Mouse (Mus musculus): ENCODE results near the gene Mcu.

Gene Mcu

DNA sequence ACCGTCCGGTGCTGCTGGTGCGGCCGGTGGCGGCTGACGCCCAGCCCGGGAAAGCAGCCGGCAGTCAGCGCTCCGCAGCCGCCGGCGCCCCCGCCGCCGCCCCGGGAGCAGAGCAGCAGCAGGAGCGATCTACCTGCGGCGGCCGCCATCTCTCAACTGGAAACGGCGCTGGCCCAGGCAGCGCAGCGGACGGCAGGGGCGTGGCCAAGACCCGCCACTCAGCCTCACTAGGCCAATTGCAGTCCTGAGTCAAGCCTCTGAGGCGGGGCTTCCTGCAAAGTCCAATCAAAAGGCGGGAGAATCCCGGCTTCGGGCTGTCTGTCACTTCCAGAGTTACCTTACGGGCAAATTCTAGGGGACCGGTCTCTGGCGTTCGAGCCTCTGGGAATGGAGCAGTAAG, at the start of gene Mcu:
Gene Mcu, minus strand, starts transcription at position 171 of the 400 bp plus-strand sequence.
- peak; percentile 97 for DNase-seq (ENCODE audit: low spot score)

DNA sequence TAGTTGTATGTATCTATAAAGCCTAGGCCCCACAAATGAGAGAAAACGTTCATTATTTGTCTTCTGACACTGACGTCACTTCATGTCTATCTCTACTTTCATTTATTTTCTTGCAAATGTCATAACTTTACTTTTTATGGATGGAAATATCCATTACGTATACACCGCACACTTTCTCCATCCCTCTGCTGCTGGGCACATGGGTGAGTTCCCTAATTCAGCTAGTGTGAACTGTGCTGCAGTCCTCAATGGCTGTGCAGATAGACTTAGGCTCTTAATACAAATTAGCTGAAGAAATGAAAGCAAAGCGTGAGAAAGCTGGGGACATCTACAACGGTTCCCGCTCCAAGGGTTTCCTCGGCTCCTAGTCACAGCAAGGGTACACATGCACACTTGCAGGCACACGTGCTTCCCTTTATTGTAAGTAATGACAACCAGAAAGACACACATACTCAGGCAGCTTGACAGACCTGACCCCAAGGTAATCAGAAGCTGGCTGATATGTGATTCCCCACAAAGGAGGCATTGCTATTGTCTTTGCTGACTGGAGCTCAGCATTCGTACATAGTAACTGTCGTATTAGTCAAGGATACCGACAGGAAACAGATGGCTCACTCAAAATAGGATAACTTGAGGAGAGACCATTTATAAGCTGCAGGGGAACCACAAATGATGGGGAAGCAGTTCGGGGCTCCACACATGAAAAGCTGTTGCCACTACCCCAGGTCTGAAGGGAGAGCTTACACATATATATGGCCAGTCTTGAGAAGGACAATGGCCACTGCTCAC, 49.2 kb upstream of the Mcu start:
- peak; percentile 13 for DNase-seq (ENCODE audit: low spot score)

DNA sequence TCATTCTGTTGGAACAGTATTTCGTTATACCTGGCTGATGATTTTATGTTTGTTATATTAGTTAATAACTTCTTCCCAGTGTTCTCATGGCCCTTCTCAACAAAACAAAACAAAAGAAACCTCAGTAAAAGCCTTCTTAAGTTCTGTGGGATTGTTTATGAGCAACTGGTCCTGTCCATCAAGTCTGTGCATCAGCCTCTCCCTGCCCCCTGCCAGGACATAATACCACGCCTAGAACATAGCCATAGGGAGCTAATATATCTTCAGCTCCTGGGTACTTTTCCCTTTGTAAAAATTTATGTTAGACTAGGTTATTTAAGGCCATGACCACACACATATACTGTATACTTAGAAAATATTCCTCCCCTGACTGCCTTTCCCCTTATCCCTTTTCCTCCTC, 48.3 kb upstream of the Mcu start:
- DNase-seq (ENCODE audit: low spot score), result no peak

DNA sequence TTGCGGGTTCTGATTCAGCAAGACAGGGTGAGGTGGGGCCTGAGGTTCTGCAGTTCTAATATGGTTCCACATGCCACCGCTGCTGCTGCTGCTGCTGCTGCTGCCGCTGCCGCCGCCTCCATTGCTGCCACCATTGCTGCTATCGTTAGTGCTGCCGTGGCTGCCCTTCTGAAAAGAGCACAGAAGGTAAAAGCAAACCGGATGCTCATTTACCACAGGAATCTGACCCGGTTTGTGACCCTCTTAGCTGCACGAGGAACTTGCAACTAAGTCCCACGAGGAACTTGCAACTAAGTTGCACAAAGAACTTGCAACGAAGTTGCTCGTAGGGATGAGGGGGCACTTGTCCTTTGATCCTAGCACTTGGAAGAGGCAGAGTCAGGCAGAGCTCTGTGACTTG, 40.3 kb upstream of the Mcu start:
- no peak for DNase-seq (ENCODE audit: low spot score)

DNA sequence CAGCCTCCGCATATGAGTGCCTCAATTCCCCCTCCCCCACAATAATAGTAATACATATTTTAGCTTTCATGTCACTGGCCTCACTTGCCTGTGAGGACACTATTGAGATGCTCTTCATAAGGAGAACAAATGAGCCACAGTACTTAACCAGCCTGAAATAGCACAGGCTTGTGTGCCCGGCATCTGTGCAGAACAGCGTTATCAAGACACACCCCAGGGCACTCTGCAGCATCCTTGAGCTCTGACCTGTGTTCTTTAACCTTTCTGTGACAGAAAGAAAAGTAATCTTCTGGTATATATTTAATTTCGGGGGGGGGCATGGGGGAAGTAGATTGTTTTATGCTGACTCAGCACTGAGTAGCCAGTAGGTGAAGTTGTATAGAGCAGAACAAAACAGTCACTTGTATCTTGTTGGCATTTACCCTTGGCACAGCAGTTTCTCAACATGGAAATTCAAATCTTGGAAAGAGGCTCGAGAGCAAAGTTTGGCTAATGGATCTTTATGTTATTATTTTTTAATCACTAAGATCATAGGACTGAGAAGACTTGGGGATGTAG, 30.4 kb upstream of the Mcu start:
- DNase-seq (ENCODE audit: low spot score), result no peak

DNA sequence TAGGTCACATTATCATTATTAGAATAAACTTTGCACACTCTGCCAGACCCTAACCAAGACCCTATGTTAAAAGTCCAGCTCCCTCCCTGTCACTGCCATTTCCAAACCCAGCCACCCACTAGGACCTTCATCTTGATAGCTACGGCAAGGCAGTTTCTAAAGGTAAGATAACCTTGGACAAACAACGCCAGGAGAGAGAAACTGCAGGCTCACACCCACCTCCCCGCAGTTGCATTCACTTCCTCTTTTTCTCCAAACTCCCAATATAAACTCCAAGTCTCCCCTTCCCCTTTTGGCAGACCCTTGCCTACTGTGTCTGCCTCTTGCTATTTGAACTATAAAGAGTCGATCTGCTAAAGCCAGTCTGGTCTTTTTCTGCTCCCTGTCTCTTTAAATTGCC, 28.7 kb upstream of the Mcu start:
- DNase-seq (ENCODE audit: low spot score), result no peak

DNA sequence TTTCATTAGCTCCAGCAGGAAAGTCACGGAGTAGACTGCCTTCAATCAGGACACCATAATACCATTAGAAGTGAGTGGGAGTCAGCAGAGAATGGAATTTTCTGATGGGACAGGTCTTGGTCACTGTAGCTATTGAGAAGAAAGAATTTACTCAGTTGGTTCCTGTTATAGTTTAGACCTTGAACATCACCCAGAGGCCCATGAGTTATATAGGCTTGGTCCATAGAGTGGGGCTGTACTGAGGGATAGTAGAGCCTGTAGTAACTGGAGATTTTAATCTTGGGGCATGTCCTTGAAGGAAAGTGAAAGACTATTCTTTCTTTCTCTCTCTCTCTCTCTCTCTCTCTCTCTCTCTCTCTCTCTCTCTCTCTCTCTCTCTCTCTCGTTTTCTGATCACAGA, 28.2 kb upstream of the Mcu start:
- DNase-seq (ENCODE audit: low spot score), result no peak

DNA sequence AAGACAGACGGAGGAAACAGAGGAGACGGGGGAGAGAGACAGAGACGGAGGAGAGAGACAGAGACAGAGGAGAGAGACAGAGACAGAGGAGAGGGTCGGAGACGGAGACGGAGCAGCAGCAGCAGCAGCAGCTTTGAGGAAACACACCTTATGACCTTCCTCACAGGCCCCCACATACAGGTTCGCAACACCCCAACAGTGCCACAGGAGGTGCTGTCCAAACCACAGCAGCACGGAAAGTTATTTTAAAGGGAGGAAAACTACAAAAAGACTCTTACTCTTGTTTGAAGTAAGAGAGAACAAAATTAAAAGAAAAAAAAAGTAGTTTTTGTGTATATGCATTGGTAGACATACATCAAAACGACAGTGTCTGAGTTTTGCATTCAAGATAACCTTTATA, 27.2 kb upstream of the Mcu start:
- DNase-seq (ENCODE audit: low spot score), result no peak

DNA sequence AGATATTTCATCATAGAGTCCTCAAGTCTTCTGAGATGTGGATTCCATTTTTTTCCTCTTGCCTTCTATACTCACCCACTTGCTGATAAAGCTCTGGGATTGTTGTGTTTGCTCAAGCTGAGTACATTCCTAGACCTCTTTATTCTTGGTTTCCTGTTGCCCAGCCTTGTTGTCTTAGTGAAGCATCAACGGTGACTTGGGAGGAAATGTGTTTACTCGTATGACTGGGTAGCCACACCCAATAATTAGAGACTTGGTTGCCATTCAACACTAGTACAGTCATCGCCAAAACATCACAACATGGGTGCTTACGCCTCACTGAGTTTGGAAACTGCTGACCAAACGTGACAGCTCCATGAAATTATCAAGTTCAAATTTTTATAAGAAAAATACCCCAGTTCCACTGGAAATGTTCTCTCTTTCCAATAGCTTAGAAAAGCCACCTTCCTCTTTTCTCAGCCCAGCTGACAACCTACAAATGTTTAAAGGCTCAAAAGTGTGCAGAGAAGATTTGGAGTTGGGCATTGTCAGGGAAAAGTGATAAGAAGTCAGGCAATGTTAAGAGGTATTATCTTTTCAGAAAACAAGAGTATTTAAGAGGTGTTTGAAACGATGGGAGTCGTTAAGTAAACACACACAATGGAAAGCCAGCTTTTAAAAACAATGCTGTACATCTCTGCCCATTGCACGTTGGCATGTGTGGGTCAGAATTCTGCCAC, 26.3 kb upstream of the Mcu start:
- DNase-seq (ENCODE audit: low spot score), result no peak

DNA sequence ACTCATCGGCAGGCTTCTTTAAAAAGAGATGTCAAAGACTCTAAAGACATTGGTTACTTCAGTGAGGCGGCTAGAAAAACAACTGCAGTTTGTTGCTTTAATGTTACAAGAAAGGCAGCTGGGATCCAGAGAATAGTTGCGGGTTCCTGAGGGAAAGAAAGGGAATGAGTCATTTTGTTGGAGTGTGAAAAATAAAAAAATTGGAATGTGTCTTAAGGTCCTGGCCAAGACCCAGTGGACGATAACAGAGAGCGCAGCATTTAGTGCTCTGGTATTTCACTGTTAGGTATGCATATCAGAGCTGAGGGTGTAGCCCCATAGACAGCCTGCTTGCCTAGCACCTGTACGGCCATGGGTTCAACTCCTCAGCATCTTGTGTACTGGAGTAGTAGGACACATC, 22.1 kb upstream of the Mcu start:
- DNase-seq (ENCODE audit: low spot score), result no peak

DNA sequence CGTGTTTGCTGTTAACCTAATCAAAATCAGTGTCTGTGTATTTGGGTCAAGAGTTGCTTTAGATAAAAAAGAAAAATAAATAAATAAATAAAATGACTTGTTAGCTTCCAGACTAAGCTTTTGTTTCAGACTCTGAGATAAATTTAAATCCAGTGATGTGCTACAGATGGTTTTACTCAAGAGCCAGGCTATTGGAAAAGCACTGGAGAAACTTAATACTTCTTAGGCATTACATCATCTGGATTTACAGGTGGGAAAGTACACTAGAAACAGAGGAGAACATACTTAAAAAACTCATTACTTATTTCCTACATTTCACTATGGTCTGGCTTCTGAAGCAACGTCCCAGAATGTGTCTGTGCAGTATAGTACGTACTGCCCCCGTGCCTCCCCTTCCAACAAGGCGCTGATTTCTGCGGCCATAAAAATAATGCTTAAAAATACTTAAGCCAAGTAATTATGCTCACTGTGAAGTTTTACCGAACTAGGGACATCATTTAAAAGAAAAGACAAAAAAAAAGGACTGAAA, 21.2 kb upstream of the Mcu start:
- no peak for DNase-seq (ENCODE audit: low spot score)

DNA sequence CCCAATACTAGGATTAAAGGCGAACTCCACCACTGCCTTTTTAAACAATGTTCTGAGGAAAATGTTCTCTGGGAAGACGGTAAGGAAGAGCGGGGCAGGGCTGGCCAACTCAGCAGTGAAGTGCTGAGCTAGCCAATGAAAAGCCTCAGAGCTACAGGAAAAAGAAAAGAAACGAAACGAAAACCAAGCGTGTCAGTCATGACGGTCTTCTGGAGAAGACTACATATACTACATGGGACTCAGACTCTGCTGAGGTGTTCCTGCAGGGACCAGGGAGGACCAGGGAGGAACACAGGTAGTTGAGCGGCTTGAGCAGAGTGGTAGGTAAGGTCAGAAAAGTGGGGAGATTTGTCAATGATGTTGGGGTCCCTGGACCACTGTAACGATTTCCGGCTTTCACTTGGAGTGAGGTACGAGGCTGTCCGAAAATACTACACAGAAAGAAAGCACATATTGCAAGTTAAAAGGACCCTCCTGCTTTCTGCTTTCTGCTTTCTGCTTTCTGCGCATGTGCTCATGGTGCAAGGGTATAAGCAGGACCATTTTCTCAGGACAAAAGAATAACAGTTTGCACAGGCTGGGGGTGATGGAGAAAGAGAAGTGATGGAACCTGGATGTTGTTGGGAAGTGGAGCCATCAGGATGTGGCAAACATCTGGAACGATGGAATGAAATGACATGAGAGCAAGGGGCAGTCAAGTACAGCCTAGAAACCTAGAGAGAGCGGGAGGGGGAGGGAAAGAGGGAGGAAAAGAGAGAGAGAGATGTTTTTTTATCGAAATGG, 20.4 kb upstream of the Mcu start:
- DNase-seq (ENCODE audit: low spot score), result no peak

DNA sequence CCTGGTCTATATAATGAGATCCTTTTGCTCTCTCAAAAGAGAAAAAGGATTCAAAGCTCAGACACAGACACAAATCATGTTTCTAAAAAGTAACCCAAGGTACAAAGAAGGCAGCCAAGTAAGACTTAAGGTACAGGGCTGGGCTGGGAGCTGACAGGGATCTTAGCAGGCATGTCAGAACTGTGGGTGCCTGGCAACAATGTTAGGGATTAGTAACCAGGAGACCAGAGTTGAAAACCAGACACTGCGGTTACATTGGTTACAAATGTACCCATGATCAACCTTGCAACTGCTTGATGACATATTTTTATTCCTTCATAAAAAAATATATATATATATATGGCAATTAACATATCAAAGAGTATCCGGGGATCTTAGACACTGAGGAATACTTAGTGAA, 19.6 kb upstream of the Mcu start:
- no peak for DNase-seq (ENCODE audit: low spot score)

DNA sequence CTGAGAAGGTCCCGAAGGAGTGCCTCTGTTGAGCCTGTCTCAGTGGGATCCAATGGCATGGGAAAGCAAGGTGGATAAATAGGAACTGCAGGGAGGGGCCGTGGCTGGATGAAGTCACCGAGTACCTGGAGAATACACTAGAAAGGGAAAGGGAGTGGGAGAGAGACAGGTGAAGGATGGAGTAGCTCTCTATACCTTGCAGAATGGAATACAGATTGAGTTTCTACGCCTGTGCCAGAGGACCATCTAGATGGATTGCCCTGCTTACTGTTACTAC, 13.0 kb upstream of the Mcu start:
- no peak for DNase-seq (ENCODE audit: low spot score)

DNA sequence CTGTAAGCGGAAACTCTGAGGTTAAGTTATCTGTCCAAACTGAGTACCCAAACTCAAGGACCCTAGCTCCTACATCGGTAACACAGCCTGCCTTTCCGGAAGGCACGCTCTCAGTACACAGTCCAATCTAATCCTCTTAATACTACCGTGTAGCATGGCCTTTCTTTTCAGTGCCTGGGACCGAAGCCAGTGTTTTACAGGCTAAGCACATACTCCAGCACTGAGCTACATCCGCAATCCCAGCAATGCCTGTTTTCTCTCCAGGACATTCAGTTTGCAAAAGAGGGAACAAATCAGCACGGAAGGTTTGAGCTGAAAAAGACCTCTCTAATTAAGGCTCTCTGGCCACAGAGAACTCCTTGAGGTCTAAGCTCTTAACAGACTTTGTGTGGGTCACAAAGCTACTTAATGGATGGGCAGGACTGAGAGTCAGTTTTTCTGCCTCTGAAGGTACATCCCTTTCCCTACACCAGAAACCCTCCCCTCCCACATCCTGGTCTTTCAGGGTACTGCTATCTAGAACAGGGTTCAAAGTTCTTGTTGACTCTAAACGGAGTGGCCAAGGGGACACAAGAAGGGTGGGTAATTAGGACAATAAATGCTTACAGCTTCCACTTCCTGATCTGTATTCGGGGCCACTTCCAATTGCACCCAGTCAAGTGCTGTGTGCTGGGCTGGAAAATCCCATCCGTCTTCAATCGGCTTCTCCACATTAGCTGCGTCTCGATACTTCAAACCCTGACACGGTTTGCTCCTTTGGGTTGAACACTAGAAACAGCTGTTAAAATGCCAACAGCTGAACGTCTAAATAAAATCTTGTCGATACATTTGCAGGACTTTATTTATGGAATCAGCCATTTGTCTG, 12.4 kb upstream of the Mcu start:
- DNase-seq (ENCODE audit: low spot score), result no peak

DNA sequence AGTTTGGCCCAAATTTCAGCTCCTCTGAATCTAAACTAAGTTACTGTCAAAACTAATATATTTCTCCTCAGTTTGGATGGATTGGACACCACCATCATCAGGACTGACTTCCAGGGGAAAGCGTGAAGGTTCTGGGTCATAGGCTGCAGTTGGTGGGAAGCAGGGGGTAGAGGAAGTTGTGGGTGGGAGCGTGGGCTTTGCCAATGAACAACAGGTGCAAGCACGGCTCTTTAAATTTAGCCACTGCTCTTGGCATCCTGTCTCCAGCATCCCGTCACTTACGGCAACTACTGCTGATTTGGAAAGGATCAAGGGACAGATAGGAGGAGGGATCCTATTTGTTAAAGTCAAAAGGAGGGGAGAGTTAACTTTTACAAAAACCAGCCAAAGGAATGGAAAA, 7.0 kb upstream of the Mcu start:
- DNase-seq (ENCODE audit: low spot score), result no peak

DNA sequence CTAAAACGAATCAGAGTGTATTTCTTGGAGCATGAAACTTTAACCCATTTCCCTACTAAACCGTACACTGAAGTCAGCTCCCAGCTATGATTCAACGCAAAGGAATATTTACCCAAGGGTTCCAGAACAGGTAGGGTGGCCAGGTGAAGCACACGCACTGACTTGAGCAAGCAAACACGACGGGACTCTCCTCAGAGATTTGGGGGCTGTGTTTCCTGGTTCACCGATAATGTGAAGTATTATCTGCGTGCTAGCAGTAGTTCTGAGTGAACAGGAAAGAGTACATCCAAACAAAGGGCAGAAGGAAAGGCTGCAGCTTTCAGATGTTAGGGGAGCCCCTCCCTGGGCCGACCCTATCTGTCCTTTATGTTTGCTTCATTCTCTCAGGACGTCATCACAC, 4.9 kb upstream of the Mcu start:
- DNase-seq (ENCODE audit: low spot score), result no peak

DNA sequence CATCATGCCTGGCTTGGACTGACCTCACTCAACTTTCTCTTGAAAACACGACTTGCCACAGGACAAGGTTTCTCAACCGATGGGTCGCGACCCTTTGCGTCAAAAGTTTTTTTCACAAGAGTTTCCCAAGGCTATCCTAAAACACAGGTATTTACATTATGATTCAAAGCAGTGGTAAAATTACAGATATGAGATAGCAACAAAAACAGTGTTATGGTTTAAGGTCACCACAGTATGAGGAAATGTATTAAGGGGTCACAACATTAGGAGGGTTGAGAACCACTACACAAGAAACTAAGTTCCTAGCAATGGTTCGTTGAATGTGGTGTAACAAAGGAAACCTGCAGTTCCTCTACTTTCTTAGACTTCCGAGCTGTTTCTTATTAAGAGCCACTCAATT, 1.3 kb upstream of the Mcu start:
- no peak for DNase-seq (ENCODE audit: low spot score)

DNA sequence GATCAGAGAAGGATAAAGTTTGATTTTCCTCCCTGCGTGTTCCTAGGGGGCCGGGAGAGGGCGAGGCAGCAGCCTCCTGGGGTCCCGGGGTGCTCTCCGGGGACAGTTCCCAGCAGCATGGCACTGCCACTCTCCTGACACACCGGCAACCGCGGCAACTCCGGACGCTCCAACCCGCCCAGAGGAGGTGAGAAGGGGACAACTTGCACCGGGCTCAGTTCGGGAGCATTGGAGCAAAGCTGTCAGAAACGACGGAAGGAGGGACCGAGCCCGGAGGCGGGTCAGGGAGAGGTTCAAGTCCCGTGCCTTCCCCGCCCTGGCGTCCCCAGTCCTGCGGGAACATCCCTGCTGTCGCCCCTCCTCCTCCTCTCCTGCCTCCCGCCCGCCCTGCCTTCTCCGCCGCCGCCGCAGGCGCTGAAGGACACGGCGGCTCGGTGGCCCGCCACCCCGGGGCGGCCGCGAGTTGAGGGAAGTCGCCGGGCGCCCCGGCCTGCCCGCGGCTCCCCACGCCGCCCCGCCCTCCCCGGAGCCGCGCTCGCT, 441 bp downstream of the Mcu start, which contains the start of gene Gm10322:
Gene Gm10322, plus strand, starts transcription at position 83 of the 540 bp plus-strand sequence.
- DNase-seq (ENCODE audit: low spot score), result peak; percentile 39

DNA sequence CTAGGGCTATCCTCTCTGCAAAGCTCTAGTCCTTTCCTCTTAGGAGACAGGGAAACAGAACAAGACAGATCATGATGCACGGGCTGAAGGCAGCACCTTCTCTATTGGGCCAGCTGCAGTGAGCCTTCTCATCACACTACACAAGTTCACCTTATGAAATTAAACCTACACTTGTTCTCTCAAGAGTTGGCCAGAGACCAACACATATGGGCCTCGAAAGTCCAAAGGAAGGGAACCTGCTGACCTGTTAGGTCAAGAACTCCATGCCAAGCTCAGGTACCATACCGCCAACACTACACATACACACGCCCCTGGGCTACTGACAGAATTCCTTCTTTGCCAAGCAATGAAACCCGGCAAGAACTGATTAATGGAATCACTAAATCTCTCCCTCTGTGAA, 1.1 kb downstream of the Mcu start:
- no peak for DNase-seq (ENCODE audit: low spot score)

DNA sequence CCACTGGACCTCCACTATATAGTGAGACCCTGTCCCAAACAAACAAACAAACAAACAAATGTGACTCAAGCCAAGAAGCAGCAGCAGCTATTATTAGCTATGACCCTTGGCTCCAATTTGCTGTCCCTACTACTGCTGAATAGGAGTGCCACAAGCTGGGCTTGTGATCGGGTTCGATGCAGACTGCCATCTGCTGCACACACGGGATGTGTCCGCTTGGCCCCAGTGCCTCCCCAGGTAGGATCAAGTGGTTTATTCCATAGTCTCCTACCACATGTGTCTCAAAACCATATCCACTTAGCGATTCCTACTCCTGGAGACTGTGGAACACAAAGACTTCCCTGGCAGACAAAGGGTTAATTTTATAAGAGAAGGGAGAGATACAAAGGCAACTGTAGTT, 2.4 kb downstream of the Mcu start:
- DNase-seq (ENCODE audit: low spot score), result no peak

All from layer of hippocampus, adult 11-12 months (tissue).